Mouse (Mus musculus): ENCODE measurements at regions not wholly inside any gene's neighbourhood (a gene's known extent, or its start where the extent isn't known, plus 50 kb on each side); places are given as distances from the start of the nearest gene placed in this dataset.

DNA sequence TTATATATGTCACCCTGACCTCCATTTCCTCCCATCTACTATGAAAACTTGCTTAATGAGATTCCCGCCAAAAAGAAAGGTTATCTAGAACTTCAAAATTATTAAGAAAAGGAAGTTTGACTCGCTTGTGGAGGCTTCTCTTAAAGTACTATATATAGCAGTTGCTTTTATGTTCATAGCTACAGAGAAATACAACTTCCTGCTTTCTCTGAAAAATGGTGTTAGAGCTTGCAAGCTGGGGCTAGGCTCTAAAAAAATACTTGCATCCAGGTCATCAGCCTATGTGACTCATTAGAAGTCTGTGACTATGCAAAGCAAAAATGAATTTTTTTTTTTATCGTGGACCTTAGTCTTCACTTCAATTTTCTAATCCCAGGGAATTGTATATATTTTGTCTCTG is 1035.7 kb downstream of the Gsdmc2 start:
- TF ChIP-seq CTCF (IDR thresholded peaks at IDR 0.05; ENCODE audit: extremely low read depth, insufficient read length, insufficient replicate concordance, low read depth, low read length) (no peak), POLR2A (IDR thresholded peaks at IDR 0.05; ENCODE audit: low read depth, low read length) (no peak)
- no peak overlapping the region for H3K27ac ChIP-seq (ENCODE audit: insufficient read depth, low read depth, low read length)
- H3K4me1 ChIP-seq (ENCODE audit: control insufficient read depth, insufficient read depth, insufficient read length, low read length): no peaks in the 10 kb centered on the region
- no peak overlapping the region for H3K4me3 ChIP-seq (ENCODE audit: low read depth, low read length)
- WGBS: 78% methylated on average over 3 of the region's 3 CpGs
- no peaks in the 10 kb centered on the region for H3K27me3 ChIP-seq (ENCODE audit: control insufficient read depth, insufficient read depth, low read length)
- H3K36me3 ChIP-seq (ENCODE audit: control insufficient read depth, insufficient read depth, low read length): no peaks in the 10 kb centered on the region

- TF ChIP-seq CTCF (IDR thresholded peaks at IDR 0.05; ENCODE audit: extremely low read depth, insufficient read length, insufficient replicate concordance, low read depth, low read length): no peak
- no peak for TF ChIP-seq POLR2A (IDR thresholded peaks at IDR 0.05; ENCODE audit: low read depth, low read length)
- Histone ChIP-seq H3K36me3 (ENCODE audit: control insufficient read depth, insufficient read depth, low read length) (no peaks in the 10 kb centered on the region), H3K27ac (ENCODE audit: insufficient read depth, low read depth, low read length) (no peak overlapping the region), H3K4me3 (ENCODE audit: low read depth, low read length) (no peak overlapping the region), H3K27me3 (ENCODE audit: control insufficient read depth, insufficient read depth, low read length) (no peaks in the 10 kb centered on the region), H3K4me1 (ENCODE audit: control insufficient read depth, insufficient read depth, insufficient read length, low read length) (no peaks in the 10 kb centered on the region)
- 76% methylated on average over 4 of the region's 4 CpGs for WGBS
Measured at GRCm38 (mm10) chr15:62808087-62808808, 1036.7 kb downstream of the Gsdmc2 start.

GRCm38 (mm10) chr15:62807364-62807763 is 1037.6 kb downstream of the Gsdmc2 start:
- H3K27ac ChIP-seq (ENCODE audit: insufficient read depth, low read depth, low read length): no peak overlapping the region
- H3K36me3 ChIP-seq (ENCODE audit: control insufficient read depth, insufficient read depth, low read length): no peaks in the 10 kb centered on the region
- TF ChIP-seq CTCF (IDR thresholded peaks at IDR 0.05; ENCODE audit: extremely low read depth, insufficient read length, insufficient replicate concordance, low read depth, low read length) (no peak), POLR2A (IDR thresholded peaks at IDR 0.05; ENCODE audit: low read depth, low read length) (no peak)
- WGBS: 21% methylated on average over 1 of the region's 1 CpGs
- H3K4me1 ChIP-seq (ENCODE audit: control insufficient read depth, insufficient read depth, insufficient read length, low read length): no peaks in the 10 kb centered on the region
- no peak overlapping the region for H3K4me3 ChIP-seq (ENCODE audit: low read depth, low read length)
- no peaks in the 10 kb centered on the region for H3K27me3 ChIP-seq (ENCODE audit: control insufficient read depth, insufficient read depth, low read length)

DNA sequence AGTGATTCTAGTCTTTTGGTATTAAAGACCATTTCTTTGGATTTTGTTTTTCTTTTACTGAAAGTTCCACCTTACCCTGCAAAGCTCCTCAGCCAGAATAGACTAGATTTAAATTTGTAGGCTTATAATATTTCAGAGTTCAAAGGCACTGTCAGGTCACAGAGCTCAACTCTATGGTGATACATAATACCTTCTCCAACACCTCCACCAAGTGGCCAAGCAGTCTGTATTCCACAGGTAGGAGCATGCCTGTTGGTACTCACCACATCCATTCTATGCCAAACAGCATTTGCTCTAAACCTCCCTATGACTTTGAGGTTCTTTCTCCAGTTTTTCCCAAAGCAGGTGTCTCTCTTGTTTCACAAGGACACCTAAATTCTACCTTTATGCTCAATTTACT is 1042.2 kb downstream of the Gsdmc2 start:
- Histone ChIP-seq H3K27me3 (ENCODE audit: control insufficient read depth, insufficient read depth, low read length) (no peaks in the 10 kb centered on the region), H3K4me1 (ENCODE audit: control insufficient read depth, insufficient read depth, insufficient read length, low read length) (no peaks in the 10 kb centered on the region), H3K27ac (ENCODE audit: insufficient read depth, low read depth, low read length) (no peak overlapping the region), H3K4me3 (ENCODE audit: low read depth, low read length) (no peak overlapping the region), H3K36me3 (ENCODE audit: control insufficient read depth, insufficient read depth, low read length) (no peaks in the 10 kb centered on the region)
- TF ChIP-seq POLR2A (IDR thresholded peaks at IDR 0.05; ENCODE audit: low read depth, low read length) (no peak), CTCF (IDR thresholded peaks at IDR 0.05; ENCODE audit: extremely low read depth, insufficient read length, insufficient replicate concordance, low read depth, low read length) (no peak)

DNA sequence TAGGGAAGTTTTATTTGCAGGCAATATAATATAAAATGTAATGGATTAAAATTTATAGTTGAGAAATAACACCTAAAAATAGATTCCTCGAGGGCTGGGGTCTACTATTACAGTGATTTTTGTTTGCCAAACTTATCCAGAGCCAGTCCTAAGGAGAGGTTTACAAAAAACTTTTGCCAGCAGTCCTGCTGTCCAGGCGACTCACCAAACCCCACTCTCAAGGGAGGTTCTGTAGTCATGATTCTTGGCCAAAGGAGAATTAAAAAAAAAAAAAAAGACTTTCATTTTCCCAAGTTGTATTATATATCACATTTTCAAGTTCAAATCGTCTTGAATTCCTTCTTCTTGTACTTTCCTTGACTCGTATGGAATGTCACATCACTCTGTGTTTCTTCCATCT is 1046.2 kb downstream of the Gsdmc2 start:
- Histone ChIP-seq H3K4me1 (ENCODE audit: control insufficient read depth, insufficient read depth, insufficient read length, low read length) (no peaks in the 10 kb centered on the region), H3K36me3 (ENCODE audit: control insufficient read depth, insufficient read depth, low read length) (no peaks in the 10 kb centered on the region), H3K4me3 (ENCODE audit: low read depth, low read length) (no peak overlapping the region), H3K27me3 (ENCODE audit: control insufficient read depth, insufficient read depth, low read length) (no peaks in the 10 kb centered on the region), H3K27ac (ENCODE audit: insufficient read depth, low read depth, low read length) (no peak overlapping the region)
- TF ChIP-seq POLR2A (IDR thresholded peaks at IDR 0.05; ENCODE audit: low read depth, low read length): no peak
- no peak for TF ChIP-seq CTCF (IDR thresholded peaks at IDR 0.05; ENCODE audit: extremely low read depth, insufficient read length, insufficient replicate concordance, low read depth, low read length)
- 69% methylated on average over 4 of the region's 4 CpGs for WGBS

DNA sequence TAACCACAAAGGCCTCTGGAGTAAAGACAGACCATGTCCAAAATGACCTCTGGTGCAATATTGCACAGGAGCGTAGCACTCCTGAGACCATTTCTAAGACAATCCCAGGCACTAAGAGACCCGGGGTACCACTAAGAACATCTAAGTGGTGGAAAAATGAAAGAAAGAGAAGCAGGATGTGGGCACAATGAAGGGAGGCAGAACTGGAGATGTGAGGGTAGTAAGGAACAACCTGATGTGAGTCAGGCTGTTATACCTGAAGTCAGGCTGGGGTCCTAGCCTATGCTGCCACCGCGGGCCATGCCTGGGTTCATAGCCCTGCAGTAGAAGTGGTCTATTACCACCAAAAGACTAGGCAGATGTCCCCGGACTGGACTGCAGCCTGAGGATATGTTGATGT is 1051.4 kb downstream of the Gsdmc2 start:
- 93% methylated on average over 5 of the region's 5 CpGs for WGBS

GRCm38 (mm10) chr15:62792084-62792483 is 1052.9 kb downstream of the Gsdmc2 start:
- TF ChIP-seq POLR2A (IDR thresholded peaks at IDR 0.05; ENCODE audit: low read depth, low read length) (no peak), CTCF (IDR thresholded peaks at IDR 0.05; ENCODE audit: extremely low read depth, insufficient read length, insufficient replicate concordance, low read depth, low read length) (no peak)
- H3K4me1 ChIP-seq (ENCODE audit: control insufficient read depth, insufficient read depth, insufficient read length, low read length): no peaks in the 10 kb centered on the region
- no peaks in the 10 kb centered on the region for H3K27me3 ChIP-seq (ENCODE audit: control insufficient read depth, insufficient read depth, low read length)
- H3K4me3 ChIP-seq (ENCODE audit: low read depth, low read length): no peak overlapping the region
- H3K27ac ChIP-seq (ENCODE audit: insufficient read depth, low read depth, low read length): no peak overlapping the region
- no peaks in the 10 kb centered on the region for H3K36me3 ChIP-seq (ENCODE audit: control insufficient read depth, insufficient read depth, low read length)
- 77% methylated on average over 1 of the region's 1 CpGs for WGBS

More for the DNA sequence above, 1051.4 kb downstream of the Gsdmc2 start:
- Histone ChIP-seq H3K36me3 (ENCODE audit: control insufficient read depth, insufficient read depth, low read length) (no peaks in the 10 kb centered on the region), H3K4me3 (ENCODE audit: low read depth, low read length) (no peak overlapping the region), H3K27ac (ENCODE audit: insufficient read depth, low read depth, low read length) (no peak overlapping the region), H3K4me1 (ENCODE audit: control insufficient read depth, insufficient read depth, insufficient read length, low read length) (no peaks in the 10 kb centered on the region), H3K27me3 (ENCODE audit: control insufficient read depth, insufficient read depth, low read length) (no peaks in the 10 kb centered on the region)
- TF ChIP-seq CTCF (IDR thresholded peaks at IDR 0.05; ENCODE audit: extremely low read depth, insufficient read length, insufficient replicate concordance, low read depth, low read length) (no peak), POLR2A (IDR thresholded peaks at IDR 0.05; ENCODE audit: low read depth, low read length) (no peak)

All from small intestine, adult 2 months (tissue).